Mouse (Mus musculus): ENCODE measurements around the gene Tubal3. TPM values are rescaled to one million over a fixed set of nuclear protein-coding genes. Genes with fewer than 3 reads are reported as not detected.

The Tubal3 gene
- total RNA-seq, 2 experiments from 2014 or later: not detected

DNA sequence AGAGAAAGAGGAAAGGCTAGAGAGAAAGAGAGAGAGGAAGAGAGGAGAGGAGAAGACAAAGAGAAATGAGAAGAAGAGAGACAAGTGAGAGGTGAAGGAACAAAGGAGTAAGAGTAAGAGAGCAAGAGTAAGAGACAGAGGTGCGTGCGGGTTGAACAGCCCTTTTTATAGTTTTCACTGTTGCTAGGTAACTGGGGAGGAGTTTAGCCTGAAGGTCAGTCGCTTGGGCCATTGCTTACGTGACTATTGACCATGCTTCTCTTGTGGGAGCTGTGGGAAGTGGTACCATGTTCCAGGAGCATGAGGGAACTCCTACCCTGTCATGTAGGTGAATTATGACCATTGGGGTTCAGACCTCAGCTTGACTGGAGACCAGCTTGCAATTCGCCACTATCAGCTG, 7.7 kb upstream of the Tubal3 start:
- no peak for ATAC-seq (replicated peaks; ENCODE audit: low FRiP score, low TSS enrichment, poor library complexity, severe bottlenecking)

DNA sequence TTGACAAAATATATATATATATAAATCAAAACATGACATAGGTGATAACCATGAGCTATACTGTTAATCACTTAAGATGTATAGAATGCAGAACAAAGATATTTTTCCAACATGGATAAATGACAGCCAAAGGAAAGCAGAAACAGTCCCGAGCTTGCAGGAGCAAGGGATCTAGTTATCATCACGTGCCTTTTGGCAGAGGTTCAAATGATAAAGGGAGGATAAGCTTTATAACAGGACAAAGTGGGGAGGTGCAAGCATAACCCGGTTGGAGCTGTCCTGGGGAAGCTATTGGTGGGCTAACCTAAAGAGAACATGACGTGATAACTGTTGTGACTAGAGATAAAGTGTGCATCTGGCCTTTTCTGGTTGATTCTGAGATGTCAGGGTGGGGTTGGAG, 4.6 kb upstream of the Tubal3 start:
- ATAC-seq (replicated peaks; ENCODE audit: low FRiP score, low TSS enrichment, poor library complexity, severe bottlenecking): no peak

DNA sequence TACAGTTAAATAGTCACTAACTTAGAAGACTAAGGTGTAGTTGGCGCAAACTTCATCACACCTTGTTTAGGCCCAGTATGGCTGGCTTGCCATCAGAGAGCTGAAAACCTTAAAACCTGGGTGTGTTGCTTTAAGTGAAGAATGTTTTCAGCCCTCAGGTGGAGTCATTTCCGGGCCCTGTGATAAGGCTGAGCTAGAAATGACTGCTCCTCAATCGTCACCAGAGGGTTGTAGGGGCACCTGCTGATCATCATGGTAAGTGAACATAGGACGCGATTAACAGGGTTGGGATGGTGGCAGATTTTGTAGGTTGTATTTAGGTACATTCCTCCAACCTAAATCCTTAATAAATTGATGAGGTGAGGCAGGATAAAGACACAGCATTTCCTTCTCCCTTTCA, 6.4 kb downstream of the Tubal3 start:
- no peak for ATAC-seq (replicated peaks; ENCODE audit: low FRiP score, low TSS enrichment, poor library complexity, severe bottlenecking)

DNA sequence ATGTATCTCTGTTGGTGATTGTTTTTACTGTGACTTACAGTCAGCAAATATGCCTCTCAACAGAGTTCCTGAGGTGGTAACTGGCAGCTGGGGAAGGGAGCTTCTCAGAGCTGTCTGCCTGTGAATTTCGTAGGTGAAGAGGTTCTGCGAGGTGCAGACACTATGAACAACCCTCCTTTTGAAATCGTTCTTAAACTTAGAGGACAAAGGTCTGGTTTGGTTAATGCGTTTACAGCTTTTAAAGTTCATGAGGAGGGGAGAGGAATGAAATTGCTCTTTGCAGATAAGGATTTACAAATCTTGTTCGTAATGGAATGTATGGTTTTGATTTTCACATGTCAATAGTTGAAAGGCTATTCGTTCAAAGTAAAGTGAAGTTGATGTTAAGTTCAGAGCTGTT, 7.6 kb downstream of the Tubal3 start:
- ATAC-seq (replicated peaks; ENCODE audit: low FRiP score, low TSS enrichment, poor library complexity, severe bottlenecking): no peak

DNA sequence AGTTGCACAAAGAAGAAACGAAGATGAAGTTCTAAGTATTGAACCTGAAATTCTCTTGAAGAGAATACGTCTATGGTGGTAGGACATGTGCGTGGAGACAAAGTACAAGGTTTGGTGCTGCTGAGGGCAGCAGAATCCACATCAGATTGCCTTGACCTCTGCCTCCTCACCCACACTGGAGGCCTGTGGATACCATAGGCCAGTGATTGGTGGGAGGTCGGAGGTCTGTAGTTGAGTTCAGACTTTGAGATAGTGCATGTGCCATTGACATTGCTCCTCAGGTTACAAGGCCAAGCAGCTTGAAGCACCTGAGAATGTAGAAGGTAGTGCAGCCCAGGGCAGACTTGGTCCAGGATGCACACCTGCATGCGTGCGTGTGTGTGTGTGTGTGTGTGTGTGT, 8.0 kb downstream of the Tubal3 start:
- ATAC-seq (replicated peaks; ENCODE audit: low FRiP score, low TSS enrichment, poor library complexity, severe bottlenecking): no peak

DNA sequence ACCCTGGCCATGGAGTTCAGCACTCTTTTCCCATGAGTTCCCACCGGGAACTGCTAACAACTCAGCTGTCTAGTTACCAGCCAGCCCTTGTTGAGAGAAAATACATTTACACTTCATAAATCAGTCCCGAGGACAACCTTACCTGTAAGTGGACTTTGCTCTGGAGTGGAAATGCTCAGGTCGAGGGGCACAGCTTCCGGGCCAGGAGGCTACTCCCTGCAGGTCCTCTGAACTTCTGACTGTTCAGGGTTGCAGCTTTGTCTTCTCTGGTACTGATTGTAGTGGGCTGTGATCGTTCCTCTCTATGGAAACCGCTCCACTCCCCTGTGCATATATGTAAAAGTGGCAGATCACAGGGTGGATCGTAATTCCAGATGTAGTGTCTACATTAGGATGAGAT, 26.6 kb downstream of the Tubal3 start:
- no peak for ATAC-seq (replicated peaks; ENCODE audit: low FRiP score, low TSS enrichment, poor library complexity, severe bottlenecking)

DNA sequence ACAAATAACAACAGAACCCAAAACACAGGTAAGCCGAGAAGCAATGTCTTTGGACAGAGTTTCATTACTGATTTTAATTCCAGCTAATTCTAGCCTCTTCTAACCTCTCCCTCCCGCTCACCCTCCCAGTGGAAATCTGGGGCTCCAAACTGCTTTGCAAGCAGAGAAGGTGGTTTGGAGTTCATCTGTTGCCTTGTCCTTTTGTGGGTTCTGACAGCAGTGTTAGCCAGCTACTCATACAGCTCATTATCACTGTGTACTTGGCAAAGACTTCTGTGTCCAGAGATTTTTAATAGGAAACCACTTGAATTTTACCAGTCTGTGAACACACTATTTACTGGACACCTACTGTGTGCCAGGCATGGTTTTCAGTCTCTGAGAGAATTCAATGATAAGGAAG, 27.2 kb downstream of the Tubal3 start, which contains the start of gene Ucn3:
Gene Ucn3, minus strand, starts transcription at position 101 of the 400 bp plus-strand sequence.
- no peak for ATAC-seq (replicated peaks; ENCODE audit: low FRiP score, low TSS enrichment, poor library complexity, severe bottlenecking)

DNA sequence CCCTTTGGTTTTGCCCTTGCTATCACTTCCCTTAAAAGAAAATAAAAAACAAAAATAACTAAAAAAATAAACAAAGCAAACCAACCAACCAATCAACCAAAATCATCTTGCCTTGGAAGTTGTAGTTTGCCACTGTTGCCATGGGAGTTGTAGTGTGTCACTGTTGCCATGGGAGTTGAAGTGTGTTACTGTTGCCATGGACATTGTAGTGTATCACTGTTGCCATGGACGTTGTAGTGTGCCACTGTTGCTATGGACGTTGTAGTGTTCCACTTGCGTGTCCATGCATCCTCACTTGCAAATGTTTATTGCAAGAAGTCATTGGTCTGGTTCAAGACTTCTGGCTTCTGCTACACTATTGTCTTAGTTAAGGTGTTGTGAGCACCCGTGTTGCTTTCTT, 29.2 kb downstream of the Tubal3 start:
- no peak for ATAC-seq (replicated peaks; ENCODE audit: low FRiP score, low TSS enrichment, poor library complexity, severe bottlenecking)

DNA sequence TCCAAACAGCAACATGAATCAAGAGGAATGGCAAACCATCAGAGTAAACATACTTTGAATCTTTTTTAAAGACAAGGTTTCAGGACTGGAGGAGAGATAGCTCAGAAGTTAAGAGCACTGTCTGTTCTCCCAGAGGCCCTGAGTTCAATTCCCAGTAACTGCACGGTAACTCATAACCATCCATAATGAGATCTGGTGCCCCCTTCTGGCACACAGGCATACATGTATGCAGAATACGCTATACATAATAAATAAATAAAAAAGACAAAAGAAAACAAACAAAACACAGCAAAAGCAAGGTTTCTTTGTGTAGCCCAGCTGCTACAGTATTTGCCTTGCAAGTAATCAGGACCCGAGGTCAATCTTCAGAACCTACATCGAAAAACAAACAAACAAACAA, 31.4 kb downstream of the Tubal3 start:
- ATAC-seq (replicated peaks; ENCODE audit: low FRiP score, low TSS enrichment, poor library complexity, severe bottlenecking): no peak

DNA sequence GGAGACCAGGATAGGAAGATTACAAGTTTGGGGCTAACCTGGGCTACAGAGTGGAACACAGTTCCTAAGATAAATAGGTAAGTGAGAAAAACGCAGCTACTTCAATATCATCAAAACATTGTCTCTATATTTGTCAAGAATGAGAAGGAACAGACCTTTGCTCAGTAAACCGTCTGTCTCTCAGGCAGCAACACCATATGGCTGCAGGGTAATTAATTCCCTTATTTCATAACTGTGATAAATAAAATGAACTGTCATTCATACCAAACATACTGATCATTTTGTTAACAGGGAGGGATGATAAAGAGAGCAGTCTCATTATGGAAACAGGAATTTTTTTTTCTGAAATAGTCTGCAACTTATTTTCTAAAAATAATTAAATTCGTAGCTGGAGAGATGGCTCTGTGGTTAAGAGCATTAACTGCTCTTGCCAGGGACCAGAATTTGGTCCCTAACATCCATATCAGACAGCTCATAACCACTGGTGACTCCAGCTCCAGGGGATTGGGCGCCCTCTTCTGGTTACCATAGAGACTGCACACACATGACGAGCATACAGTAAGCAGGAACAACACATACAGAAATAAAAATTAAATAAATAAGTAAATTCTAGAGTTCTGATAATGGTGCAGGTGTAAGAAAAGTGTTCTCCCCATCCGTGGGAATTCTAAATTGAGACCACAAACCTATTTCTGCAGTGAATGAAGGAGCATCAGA, 33.3 kb downstream of the Tubal3 start:
- ATAC-seq (replicated peaks; ENCODE audit: low FRiP score, low TSS enrichment, poor library complexity, severe bottlenecking): no peak

DNA sequence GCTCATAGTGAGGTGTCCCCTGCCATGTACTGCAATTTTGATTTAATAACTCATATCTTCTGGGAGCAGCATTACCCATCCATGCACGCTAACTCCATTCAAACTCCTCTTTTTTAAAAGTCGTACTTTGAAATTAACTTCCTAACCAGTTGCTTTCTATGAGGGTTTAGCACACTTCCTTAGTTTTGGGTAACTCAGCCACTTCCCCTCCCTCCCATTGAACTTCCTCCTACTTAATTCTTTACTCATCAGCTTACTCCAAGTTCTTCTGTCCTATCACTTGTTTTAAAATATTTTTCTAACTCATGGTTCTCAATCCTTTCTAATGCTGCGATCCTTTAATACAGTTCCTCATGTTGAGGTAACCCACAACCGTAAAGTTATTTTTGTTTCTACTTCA, 50.8 kb downstream of the Tubal3 start:
- no peak for ATAC-seq (replicated peaks; ENCODE audit: low FRiP score, low TSS enrichment, poor library complexity, severe bottlenecking)

Other genes with a start within 250 kb of the Tubal3 start
- not detected in 2 replicates for gene Calml3, start 114.0 kb upstream of the Tubal3 start, total RNA-seq (2014; fragmentation: Nextera tagmentation)
- gene Calml3, start 114.0 kb upstream of the Tubal3 start, total RNA-seq (2017): not detected in 2 replicates
- gene Calm4, start 80.5 kb upstream of the Tubal3 start, total RNA-seq (2014; fragmentation: Nextera tagmentation): not detected in 2 replicates
- not detected in 2 replicates for gene Calm4, start 80.5 kb upstream of the Tubal3 start, total RNA-seq (2017)
- gene Calm5, start 64.1 kb upstream of the Tubal3 start, total RNA-seq (2014; fragmentation: Nextera tagmentation): not detected in 2 replicates
- gene Calm5, start 64.1 kb upstream of the Tubal3 start, total RNA-seq (2017): not detected in 2 replicates
- gene Net1, start 54 bp upstream of the Tubal3 start, total RNA-seq (2014; fragmentation: Nextera tagmentation): 112 and 118 TPM in 2 replicates
- gene Net1, start 54 bp upstream of the Tubal3 start, total RNA-seq (2017): 315 and 336 TPM in 2 replicates
- not detected in 2 replicates for gene Ucn3, start 27.1 kb downstream of the Tubal3 start, total RNA-seq (2014; fragmentation: Nextera tagmentation)
- not detected in 2 replicates for gene Ucn3, start 27.1 kb downstream of the Tubal3 start, total RNA-seq (2017)
- not detected in 2 replicates for gene Akr1c14, start 130.7 kb downstream of the Tubal3 start, total RNA-seq (2014; fragmentation: Nextera tagmentation)
- gene Akr1c14, start 130.7 kb downstream of the Tubal3 start, total RNA-seq (2017): not detected in 2 replicates
- gene Akr1c18, start 232.4 kb downstream of the Tubal3 start, total RNA-seq (2014; fragmentation: Nextera tagmentation): not detected in 2 replicates
- not detected in 2 replicates for gene Akr1c18, start 232.4 kb downstream of the Tubal3 start, total RNA-seq (2017)

Data from megakaryocyte-erythroid progenitor cell, adult 5-6 weeks (primary cell).